Mouse (Mus musculus): ENCODE measurements around the gene Nr2c2.

DNA sequence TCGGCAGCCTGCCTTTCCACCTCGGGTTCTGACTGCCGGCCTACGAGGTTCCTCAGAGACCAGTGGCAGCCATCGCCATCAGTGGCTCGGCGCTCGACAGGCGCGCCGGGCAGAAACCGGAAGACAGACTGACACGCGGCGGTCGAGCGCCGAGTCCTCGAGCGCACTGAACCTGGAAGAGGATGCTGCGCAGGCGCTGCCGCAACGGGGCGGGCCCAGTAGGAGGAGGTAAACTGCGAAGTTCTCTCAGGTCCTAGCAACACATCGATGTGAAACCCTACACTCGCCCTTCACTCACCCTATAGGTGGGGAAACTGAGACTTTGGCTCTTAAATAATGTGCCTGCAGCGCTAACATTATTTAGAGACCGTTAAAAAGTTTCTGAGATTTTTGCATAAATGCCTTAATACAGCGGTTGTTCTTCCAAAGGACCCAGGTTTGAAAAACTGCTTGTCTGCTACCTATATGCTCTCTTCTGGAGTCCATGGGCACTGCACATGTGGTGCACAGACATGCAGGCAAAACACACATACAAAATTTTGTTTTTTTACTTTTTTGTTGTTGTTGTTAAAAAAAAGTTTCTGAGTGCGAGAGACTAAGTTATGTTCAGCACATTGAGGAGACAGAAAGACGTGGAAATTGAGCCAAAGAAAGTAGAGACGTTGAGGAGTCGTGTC is 123.7 kb downstream of the Nr2c2 start, which contains the start of gene Rbsn:
- TF ChIP-seq CTCF (IDR thresholded peaks at IDR 0.05; ENCODE audit: control insufficient read depth, insufficient read depth, low read length) (no peak), POLR2A (IDR thresholded peaks at IDR 0.05; ENCODE audit: borderline replicate concordance, control insufficient read depth, low read depth, low read length) (peak; percentile 83; the same call in 1 of the 2 replicates)

Data from bone marrow, adult 2 months (tissue).